Mouse (Mus musculus): ENCODE measurements around the gene Nfkbib. TPM values are rescaled to one million over a fixed set of nuclear protein-coding genes. Genes with fewer than 3 reads are reported as not detected.

Gene Nfkbib
- polyA plus RNA-seq, 2 experiments, result 15.0 to 27.0 TPM

- H3K9ac ChIP-seq (replicated peaks), result peak overlapping the region; percentile 76
- DNase-seq (ENCODE audit: low read depth in 3 of 3, low spot score in 3 of 3) (no peak), ATAC-seq (ENCODE audit: insufficient read depth) (no peak)
- 53% methylated on average over 6 of the region's 8 CpGs for WGBS (ENCODE audit: insufficient replicate concordance)
- peaks cover 9% of the 10 kb centered on the region for H3K36me3 ChIP-seq (replicated peaks; ENCODE audit: control insufficient read depth, insufficient read depth, low read depth)
- peak overlapping the region; percentile 96 for H3K4me2 ChIP-seq (ENCODE audit: low read depth)
- no peaks in the 10 kb centered on the region for H3K27me3 ChIP-seq (ENCODE audit: control insufficient read depth, insufficient read depth, low read length)
- no peaks in the 10 kb centered on the region for H3K9me3 ChIP-seq (ENCODE audit: control insufficient read depth, low read length)
- TF ChIP-seq EP300 (IDR thresholded peaks at IDR 0.05; ENCODE audit: low read depth), result no peak
- no peak for TF ChIP-seq CTCF (IDR thresholded peaks at IDR 0.05; ENCODE audit: low read depth)
- peak overlapping the region; percentile 80 for H3K27ac ChIP-seq
- peak overlapping the region in 1 of 2 experiments; percentile 67; a peak in 2 of 4 replicates for H3K4me3 ChIP-seq (ENCODE audit: insufficient read depth in 1 of 2, low read depth in 2 of 2, low read length in 2 of 2)
- H3K4me1 ChIP-seq (replicated peaks; ENCODE audit: control insufficient read depth in 2 of 2, insufficient read depth in 2 of 2, low read length in 1 of 2), result peaks cover 26 to 32% of the 10 kb centered on the region in 2 experiments
Measured at GRCm38 (mm10) chr7:28807641-28808220, 40.4 kb upstream of the Nfkbib start.

DNA sequence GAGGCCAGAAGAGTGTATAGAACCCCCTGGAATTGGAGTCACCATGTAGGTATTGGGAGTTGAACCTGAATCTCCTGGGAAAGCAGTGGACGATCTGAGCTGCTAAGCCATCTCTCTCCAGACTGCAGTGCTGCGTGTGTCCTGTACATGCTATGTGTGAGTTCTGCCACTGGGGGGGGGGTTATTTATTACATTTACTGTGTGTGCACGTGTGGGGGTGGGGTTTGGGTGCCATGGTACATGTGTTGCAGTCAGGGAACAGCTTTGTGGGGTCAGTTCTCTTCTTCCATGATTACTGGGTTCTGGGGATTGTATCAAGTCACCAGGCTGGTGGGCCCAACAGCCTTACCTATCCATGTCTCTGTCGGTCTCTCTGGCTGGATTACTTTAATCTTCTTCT, 39.6 kb upstream of the Nfkbib start:
- TF ChIP-seq CTCF (IDR thresholded peaks at IDR 0.05; ENCODE audit: low read depth) (peak; percentile 43), EP300 (IDR thresholded peaks at IDR 0.05; ENCODE audit: low read depth) (no peak)
- Histone ChIP-seq H3K9me3 (ENCODE audit: control insufficient read depth, low read length) (no peaks in the 10 kb centered on the region), H3K4me1 (replicated peaks; ENCODE audit: control insufficient read depth in 2 of 2, insufficient read depth in 2 of 2, low read length in 1 of 2) (peaks cover 26 to 33% of the 10 kb centered on the region in 2 experiments), H3K4me2 (ENCODE audit: low read depth) (no peak overlapping the region), H3K27ac (no peak overlapping the region), H3K4me3 (ENCODE audit: insufficient read depth in 1 of 2, low read depth in 2 of 2, low read length in 2 of 2) (no peak overlapping the region), H3K27me3 (ENCODE audit: control insufficient read depth, insufficient read depth, low read length) (no peaks in the 10 kb centered on the region), H3K36me3 (replicated peaks; ENCODE audit: control insufficient read depth, insufficient read depth, low read depth) (peaks cover under 1% of the 10 kb centered on the region), H3K9ac (replicated peaks) (no peak overlapping the region)
- 56% methylated on average over 4 of the region's 4 CpGs for WGBS (ENCODE audit: insufficient replicate concordance)
- no peak for ATAC-seq (ENCODE audit: insufficient read depth)
- no peak for DNase-seq (ENCODE audit: low read depth in 3 of 3, low spot score in 3 of 3)

DNA sequence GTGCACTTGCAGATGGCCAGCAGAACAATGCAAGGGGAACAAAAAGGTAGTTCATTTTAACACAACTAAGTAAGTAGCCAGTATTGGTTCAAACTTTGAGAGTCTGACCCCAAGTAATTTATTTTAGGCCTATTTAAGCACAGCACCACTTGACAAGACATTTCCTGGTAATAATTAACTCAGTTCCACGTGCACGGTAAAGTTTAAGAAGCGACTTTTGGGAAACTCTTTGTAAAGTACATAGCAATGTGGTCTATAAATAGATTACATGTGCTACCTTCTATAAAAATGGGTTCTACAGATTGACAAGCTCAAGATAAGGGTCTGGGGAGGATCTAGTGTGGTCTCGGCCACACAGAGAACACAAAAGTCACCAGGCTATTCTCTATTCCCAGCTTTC, 36.4 kb upstream of the Nfkbib start:
- Histone ChIP-seq H3K9me3 (ENCODE audit: control insufficient read depth, low read length) (no peaks in the 10 kb centered on the region), H3K4me2 (ENCODE audit: low read depth) (no peak overlapping the region), H3K4me3 (ENCODE audit: insufficient read depth in 1 of 2, low read depth in 2 of 2, low read length in 2 of 2) (no peak overlapping the region), H3K27ac (peak overlapping the region; percentile 0), H3K36me3 (replicated peaks; ENCODE audit: control insufficient read depth, insufficient read depth, low read depth) (no peaks in the 10 kb centered on the region), H3K9ac (replicated peaks) (no peak overlapping the region), H3K27me3 (ENCODE audit: control insufficient read depth, insufficient read depth, low read length) (no peaks in the 10 kb centered on the region), H3K4me1 (replicated peaks; ENCODE audit: control insufficient read depth in 2 of 2, insufficient read depth in 2 of 2, low read length in 1 of 2) (peaks cover 28 to 37% of the 10 kb centered on the region in 2 experiments)
- 26% methylated on average over 4 of the region's 4 CpGs for WGBS (ENCODE audit: insufficient replicate concordance)
- TF ChIP-seq EP300 (IDR thresholded peaks at IDR 0.05; ENCODE audit: low read depth) (no peak), CTCF (IDR thresholded peaks at IDR 0.05; ENCODE audit: low read depth) (no peak)
- ATAC-seq (ENCODE audit: insufficient read depth) (no peak), DNase-seq (ENCODE audit: low read depth in 3 of 3, low spot score in 3 of 3) (no peak)

- H3K27me3 ChIP-seq (ENCODE audit: control insufficient read depth, insufficient read depth, low read length), result no peaks in the 10 kb centered on the region
- H3K36me3 ChIP-seq (replicated peaks; ENCODE audit: control insufficient read depth, insufficient read depth, low read depth), result no peaks in the 10 kb centered on the region
- no peak for TF ChIP-seq EP300 (IDR thresholded peaks at IDR 0.05; ENCODE audit: low read depth)
- no peak for TF ChIP-seq CTCF (IDR thresholded peaks at IDR 0.05; ENCODE audit: low read depth)
- ATAC-seq (ENCODE audit: insufficient read depth) (peak; percentile 47; the same call in 1 of the 2 replicates), DNase-seq (ENCODE audit: low read depth in 3 of 3, low spot score in 3 of 3) (no peak)
- H3K9me3 ChIP-seq (ENCODE audit: control insufficient read depth, low read length), result no peaks in the 10 kb centered on the region
- H3K4me2 ChIP-seq (ENCODE audit: low read depth), result peak overlapping the region; percentile 25
- H3K27ac ChIP-seq, result peak overlapping the region; percentile 0
- H3K4me1 ChIP-seq (replicated peaks; ENCODE audit: control insufficient read depth in 2 of 2, insufficient read depth in 2 of 2, low read length in 1 of 2), result peaks cover 25 to 32% of the 10 kb centered on the region in 2 experiments
- WGBS (ENCODE audit: insufficient replicate concordance), result 11% methylated on average over 10 of the region's 10 CpGs
- H3K9ac ChIP-seq (replicated peaks), result no peak overlapping the region
- H3K4me3 ChIP-seq (ENCODE audit: insufficient read depth in 1 of 2, low read depth in 2 of 2, low read length in 2 of 2), result no peak overlapping the region
Measured at GRCm38 (mm10) chr7:28802846-28803588, 35.7 kb upstream of the Nfkbib start.

GRCm38 (mm10) chr7:28801901-28802670, 34.8 kb upstream of the Nfkbib start:
- Histone ChIP-seq H3K9me3 (ENCODE audit: control insufficient read depth, low read length) (no peaks in the 10 kb centered on the region), H3K4me1 (replicated peaks; ENCODE audit: control insufficient read depth in 2 of 2, insufficient read depth in 2 of 2, low read length in 1 of 2) (peaks cover 20 to 27% of the 10 kb centered on the region in 2 experiments), H3K27ac (no peak overlapping the region), H3K4me2 (ENCODE audit: low read depth) (no peak overlapping the region), H3K36me3 (replicated peaks; ENCODE audit: control insufficient read depth, insufficient read depth, low read depth) (no peaks in the 10 kb centered on the region), H3K4me3 (ENCODE audit: insufficient read depth in 1 of 2, low read depth in 2 of 2, low read length in 2 of 2) (no peak overlapping the region), H3K9ac (replicated peaks) (no peak overlapping the region), H3K27me3 (ENCODE audit: control insufficient read depth, insufficient read depth, low read length) (no peaks in the 10 kb centered on the region)
- WGBS (ENCODE audit: insufficient replicate concordance), result 51% methylated on average over 10 of the region's 10 CpGs
- TF ChIP-seq EP300 (IDR thresholded peaks at IDR 0.05; ENCODE audit: low read depth) (no peak), CTCF (IDR thresholded peaks at IDR 0.05; ENCODE audit: low read depth) (no peak)
- ATAC-seq (ENCODE audit: insufficient read depth), result no peak
- DNase-seq (ENCODE audit: low read depth in 3 of 3, low spot score in 3 of 3), result no peak

All from liver, embryonic 14.5 days (tissue).